ENCODE assay signal across 22 mouse cellular contexts in the genomic region with DNA sequence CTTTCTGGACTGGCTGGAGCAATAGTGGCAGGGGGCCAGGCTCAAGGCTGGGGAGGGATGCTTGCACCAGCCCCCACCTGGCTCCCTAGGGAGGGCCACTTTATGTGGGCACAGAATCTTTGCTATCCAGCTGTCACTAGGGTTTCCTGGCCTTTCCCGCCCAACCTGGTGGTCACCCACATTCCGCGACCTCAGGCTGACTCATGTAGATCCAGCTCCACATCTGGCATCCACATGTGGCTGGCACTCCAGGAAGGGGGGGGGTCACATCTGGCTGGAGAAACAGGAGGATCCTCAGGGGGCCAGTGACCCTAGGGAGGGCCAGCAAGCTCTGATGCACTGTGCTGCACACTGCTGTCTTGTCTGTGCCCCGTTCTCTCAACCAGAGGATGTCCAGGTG.
DNase-seq lines count a peak whose midpoint lies in the region; ATAC-seq and TF ChIP-seq lines count a peak whose summit lies in the region.
"Had no signal": no experiment of that assay in that cellular context is flagged by ENCODE, and none has a peak within 500 bp of the region (broad histone marks: within the 10 kb centered on the region; RNA-seq: fewer than 3 reads in every experiment).

No protein-coding gene starts in this region.

- peaks cover 42% of the 10 kb centered on the region for H3K4me1 ChIP-seq in limb, embryonic 14.5 days (ENCODE audit: control insufficient read depth, insufficient read depth, low read length)
- H3K4me1 ChIP-seq in heart, embryonic 12.5 days (replicated peaks) = peaks cover 38% of the 10 kb centered on the region
- H3K4me1 ChIP-seq: liver, embryonic 13.5 days had no signal

- no peak for TF ChIP-seq POLR2A in limb, embryonic 14.5 days (IDR thresholded peaks at IDR 0.05; ENCODE audit: borderline replicate concordance, extremely low read depth, insufficient read depth, insufficient read length)

- no peaks in the 10 kb centered on the region for H3K27me3 ChIP-seq in limb, embryonic 14.5 days (ENCODE audit: control insufficient read depth, insufficient read depth, low read length)
- peaks cover 6% of the 10 kb centered on the region; the same call in 1 of the 2 replicates for H3K27me3 ChIP-seq in heart, embryonic 12.5 days (replicated peaks)
- H3K27me3 ChIP-seq: liver, embryonic 13.5 days; lung, embryonic 15.5 days had no signal

- 0 out of 2 replicates have a peak, but pooled peaks have one; percentile 4 for ATAC-seq in limb, embryonic 14.5 days (ENCODE audit: low FRiP score, low read depth)
- ATAC-seq in heart, embryonic 12.5 days (ENCODE audit: insufficient number of reproducible peaks, low FRiP score) = no peak

- WGBS in limb, embryonic 14.5 days = 29% methylated on average over 4 of the region's 4 CpGs
- WGBS in heart, embryonic 12.5 days = 66% methylated on average over 4 of the region's 4 CpGs

- H3K4me3 ChIP-seq in limb, embryonic 14.5 days (replicated peaks; ENCODE audit: low read length) = no peak overlapping the region
- H3K4me3 ChIP-seq in heart, embryonic 12.5 days = no peak overlapping the region
- H3K4me3 ChIP-seq in left cerebral cortex, adult 2 months = no peak overlapping the region
- H3K4me3 ChIP-seq: forebrain, embryonic 12.5 days; layer of hippocampus, adult 2 months; liver, embryonic 13.5 days; lung, embryonic 15.5 days had no signal

- peak; percentile 84 for DNase-seq in 3134 (ENCODE audit: extremely low read depth, insufficient read length, low spot score)
- DNase-seq in 416B (ENCODE audit: low read depth) = peak; percentile 56
- DNase-seq in embryo, embryonic 9.5 days (ENCODE audit: extremely low spot score) = peak; percentile 44
- DNase-seq in limb, embryonic 14.5 days (ENCODE audit: low spot score) = no peak
- DNase-seq in lung, adult 18-20 months = no peak
- DNase-seq in left cerebral cortex, adult 2 months (ENCODE audit: extremely low spot score in 1 of 2, low spot score in 2 of 2) = no peak
- DNase-seq: cerebellum, adult 8-10 months; gastrocnemius, postnatal 10 days; heart, adult 18-20 months; heart, postnatal 4 days; kidney, adult 18-20 months; liver, embryonic 13.5 days; lung, postnatal 4 days; midbrain, embryonic 14.5 days; right cerebral cortex, postnatal 4 days had no signal

- intact Hi-C loops in left cerebral cortex, adult 2 months (cut with DNase I) = no loop called here

- no peak overlapping the region for H3K4me2 ChIP-seq in limb, embryonic 14.5 days (replicated peaks; ENCODE audit: low read depth, low read length, severe bottlenecking)
- no peak overlapping the region for H3K4me2 ChIP-seq in heart, embryonic 12.5 days
- H3K4me2 ChIP-seq: forebrain, embryonic 12.5 days; liver, embryonic 13.5 days; lung, embryonic 15.5 days had no signal

- no peaks in the 10 kb centered on the region for H3K36me3 ChIP-seq in limb, embryonic 14.5 days (ENCODE audit: control insufficient read depth, insufficient read depth, low read length)
- no peaks in the 10 kb centered on the region for H3K36me3 ChIP-seq in heart, embryonic 12.5 days
- H3K36me3 ChIP-seq: forebrain, embryonic 12.5 days; G1E; liver, embryonic 13.5 days; lung, embryonic 15.5 days had no signal

- no peak overlapping the region for H3K9ac ChIP-seq in limb, embryonic 14.5 days (ENCODE audit: low read depth, low read length, severe bottlenecking)
- no peak overlapping the region for H3K9ac ChIP-seq in heart, embryonic 12.5 days
- H3K9ac ChIP-seq: forebrain, embryonic 12.5 days; liver, embryonic 13.5 days; lung, embryonic 15.5 days had no signal

- TF ChIP-seq CTCF in left cerebral cortex, adult 2 months (IDR thresholded peaks at IDR 0.05) = no peak

- no peak overlapping the region for H3K27ac ChIP-seq in limb, embryonic 14.5 days (replicated peaks; ENCODE audit: low read depth, low read length)
- no peak overlapping the region for H3K27ac ChIP-seq in heart, embryonic 12.5 days (ENCODE audit: poor library complexity, severe bottlenecking)
- H3K27ac ChIP-seq in left cerebral cortex, adult 2 months = no peak overlapping the region
- H3K27ac ChIP-seq: forebrain, embryonic 12.5 days; kidney, postnatal 0 days; layer of hippocampus, adult 2 months; liver, embryonic 13.5 days; lung, embryonic 15.5 days; stomach, postnatal 0 days had no signal

- H3K9me3 ChIP-seq in limb, embryonic 14.5 days (ENCODE audit: control insufficient read depth, low read length) = no peaks in the 10 kb centered on the region
- no peaks in the 10 kb centered on the region for H3K9me3 ChIP-seq in heart, embryonic 12.5 days (replicated peaks)
- H3K9me3 ChIP-seq: forebrain, embryonic 12.5 days; G1E; liver, embryonic 13.5 days; lung, embryonic 15.5 days had no signal

Comparison
In these comparisons a context has a peak if more than half of its experiments do, and no peak if none do; other contexts are left out.
1. DNase-seq: peak in 3134 (single experiment), 416B (single experiment) and embryo, embryonic 9.5 days (single experiment); none in limb, embryonic 14.5 days (single experiment), lung, adult 18-20 months (0 of 2) and left cerebral cortex, adult 2 months (0 of 2).